15 mouse cellular contexts compared by ENCODE assay signal in the genomic region with DNA sequence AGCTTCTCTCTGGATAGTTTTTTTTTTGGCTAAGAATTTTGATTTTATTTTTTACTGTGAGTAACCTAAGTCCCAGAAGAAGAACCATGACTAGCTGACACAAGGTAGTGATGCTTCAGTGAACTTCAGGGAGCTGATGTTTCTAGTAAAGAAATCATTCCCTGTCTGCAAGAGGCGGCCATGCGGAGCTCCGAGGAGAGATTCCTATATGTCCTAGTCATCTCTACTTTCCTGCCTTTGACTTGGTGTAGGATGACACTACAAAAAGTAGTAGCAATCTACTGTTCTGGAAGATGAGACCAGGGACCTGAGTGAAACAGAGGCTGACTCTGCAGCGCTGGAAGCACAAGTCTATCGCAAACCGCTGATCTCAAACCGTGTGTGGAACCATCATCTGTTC.
"Had no signal": no experiment of that assay in that cellular context is flagged by ENCODE, and none has a peak within 500 bp of the region (broad histone marks: within the 10 kb centered on the region; RNA-seq: fewer than 3 reads in every experiment).

No protein-coding gene starts in this region.

- H3K9ac ChIP-seq: neural tube, embryonic 15.5 days; stomach, embryonic 15.5 days had no signal

- H3K36me3 ChIP-seq: neural tube, embryonic 15.5 days; stomach, embryonic 15.5 days had no signal

- H3K4me3 ChIP-seq: neural tube, embryonic 15.5 days; stomach, embryonic 15.5 days had no signal

- H3K27me3 ChIP-seq: neural tube, embryonic 15.5 days; stomach, embryonic 15.5 days had no signal

- H3K4me2 ChIP-seq: neural tube, embryonic 15.5 days; stomach, embryonic 15.5 days had no signal

- H3K27ac ChIP-seq: neural tube, embryonic 15.5 days; stomach, embryonic 15.5 days; stomach, postnatal 0 days had no signal

- H3K9me3 ChIP-seq: neural tube, embryonic 15.5 days; stomach, embryonic 15.5 days had no signal

- H3K4me1 ChIP-seq: neural tube, embryonic 15.5 days; stomach, embryonic 15.5 days had no signal

- DNase-seq: retina, postnatal 1 day; right cerebral cortex, adult 18-20 months; right cerebral cortex, postnatal 14 days; right cerebral cortex, postnatal 25 days; right cerebral cortex, postnatal 4 days; spleen, adult 18-20 months; thymus, adult 18-20 months; thymus, adult 2 months; thymus, postnatal 14 days; thymus, postnatal 25 days; thymus, postnatal 36 days; thymus, postnatal 4 days had no signal
